Mouse (Mus musculus) hematopoietic stem cell, adult 5-6 weeks (primary cell): ENCODE measurements around the gene Myl7. TPM values are rescaled to one million over a fixed set of nuclear protein-coding genes. Genes with fewer than 3 reads are reported as not detected.
"Not testable (repeated sequence)": the region's sequence is repeated elsewhere in the genome, so short reads cannot be mapped to it uniquely, and the experiment has no call there.

Source experiments
- ATAC-seq, 2 experiments: fragments of 125-278 bp in 1 of 2; replicated peaks in 1 of 2; 2 replicates each; pipeline ENCODE4 v1.8.0; 2016 to 2017; ENCODE audit warnings: inconsistent platforms in 2 of 2, mild to moderate bottlenecking in 2 of 2, moderate number of reproducible peaks in 2 of 2, low read depth in 1 of 2, moderate TSS enrichment in 1 of 2; ENCODE audit not compliant: low FRiP score in 2 of 2, poor library complexity in 2 of 2, severe bottlenecking in 2 of 2, insufficient read depth in 1 of 2, low TSS enrichment in 1 of 2
- total RNA-seq: library from RNA; stranded (forward); fragments of 172-1452, 232-1000 nt; gene quantifications from 2 replicates; pipeline ENCODE4 v1.2.3, GENCODE M21; 2017

The Myl7 gene
- not detected in 2 replicates for total RNA-seq

DNA sequence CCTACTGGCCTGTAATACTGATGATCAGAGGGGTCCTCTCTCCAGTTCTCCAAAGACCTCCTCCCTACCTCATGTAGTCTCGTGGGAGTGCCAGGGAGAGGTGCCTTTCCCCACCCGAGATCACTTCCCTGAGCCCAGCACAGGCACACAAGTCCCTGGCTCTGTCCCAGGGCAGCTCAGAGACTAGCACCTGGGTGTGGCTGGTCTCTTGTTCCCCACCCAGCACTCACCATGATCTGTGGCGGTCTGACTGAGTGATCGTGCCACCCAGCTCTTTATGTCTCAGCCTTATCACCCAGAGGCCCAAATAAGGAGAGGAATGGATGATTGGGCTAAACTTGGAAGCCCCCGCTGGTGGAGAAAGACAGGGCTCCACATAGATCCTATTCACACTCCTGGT is at the start of gene Myl7:
TSS of gene Myl7 (minus strand) at position 252 of the 400 bp plus-strand sequence.
- no peak for ATAC-seq

DNA sequence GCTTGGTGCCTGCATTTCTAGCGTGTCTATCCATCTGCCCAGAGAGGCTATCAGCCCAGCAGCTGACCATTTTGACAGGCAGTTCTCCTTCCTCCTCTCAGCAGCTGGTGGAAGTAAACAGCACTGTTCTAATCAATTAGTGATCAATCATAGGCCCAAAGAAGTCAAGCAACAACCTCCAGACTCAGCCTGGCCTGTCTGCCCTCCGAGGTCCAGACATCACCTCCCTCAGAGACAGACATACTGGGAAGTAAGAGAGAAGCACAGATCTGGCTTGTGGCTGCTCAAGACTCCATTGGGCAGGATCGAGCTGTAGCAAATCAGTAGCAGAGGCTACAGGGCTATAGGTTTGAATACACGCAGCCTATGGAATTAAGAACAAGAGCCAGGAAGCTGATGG is 49.2 kb upstream of the Myl7 start:
- ATAC-seq = no peak

DNA sequence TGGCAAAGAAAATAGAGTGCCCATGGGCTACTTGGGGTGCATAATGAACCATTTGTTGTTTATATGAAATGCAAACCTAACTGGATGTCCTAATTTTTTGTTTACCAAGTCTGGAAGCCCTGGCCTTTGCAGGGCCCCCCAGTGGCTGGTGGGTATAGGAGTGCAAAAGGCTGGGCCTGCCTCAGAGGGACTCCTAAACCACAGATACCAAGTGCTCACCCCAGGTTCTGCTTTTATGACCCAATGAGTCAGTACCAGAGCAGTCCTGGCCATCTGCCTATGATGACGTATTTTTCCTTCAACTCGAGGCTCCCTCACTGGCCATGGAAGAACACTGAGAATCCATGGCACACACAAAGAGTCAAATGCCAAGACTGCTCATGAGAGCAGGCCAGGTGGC is 46.5 kb upstream of the Myl7 start:
- 0 out of 4 replicates have a peak, but pooled peaks of 1 of the 2 experiments have one; percentile 11 for ATAC-seq

DNA sequence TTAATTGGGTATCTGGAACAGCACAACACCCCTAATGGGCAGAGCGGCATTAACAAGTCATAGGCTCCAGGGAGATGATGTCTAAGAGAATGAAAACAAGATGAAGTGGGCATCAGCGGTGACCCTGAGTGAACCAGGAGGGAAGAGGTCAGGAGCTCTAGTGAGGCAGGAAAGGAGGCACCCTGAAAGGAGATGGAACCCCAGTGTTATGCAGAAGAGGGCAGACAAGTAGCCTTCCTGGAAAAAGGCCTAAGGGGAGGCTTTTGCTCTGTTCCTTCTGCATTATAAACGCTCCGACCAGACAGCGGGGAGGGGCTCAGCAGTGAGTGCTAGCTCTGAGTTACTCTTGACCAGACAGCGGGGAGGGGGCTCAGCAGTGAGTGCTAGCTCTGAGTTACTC is 44.4 kb upstream of the Myl7 start:
- no peak for ATAC-seq

DNA sequence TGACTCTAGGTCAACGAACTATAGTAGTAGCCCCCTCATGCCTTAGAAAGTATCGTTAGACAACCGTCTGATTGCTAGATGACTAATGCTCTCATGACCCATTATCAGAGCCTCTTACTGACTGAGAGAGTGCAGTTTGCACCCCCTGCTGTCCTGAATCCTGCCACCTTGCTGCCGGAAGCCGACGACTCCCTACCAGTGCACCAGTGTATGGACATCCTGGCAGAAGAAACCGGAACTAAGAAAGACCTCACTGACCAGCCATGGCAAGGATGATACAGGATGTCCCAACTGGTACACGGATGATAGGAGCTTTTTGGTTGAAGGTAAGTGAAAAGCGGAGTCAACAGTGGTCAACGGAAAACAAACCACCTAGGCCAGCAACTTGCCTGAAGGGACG is 35.9 kb upstream of the Myl7 start:
- ATAC-seq = not testable (repeated sequence)

DNA sequence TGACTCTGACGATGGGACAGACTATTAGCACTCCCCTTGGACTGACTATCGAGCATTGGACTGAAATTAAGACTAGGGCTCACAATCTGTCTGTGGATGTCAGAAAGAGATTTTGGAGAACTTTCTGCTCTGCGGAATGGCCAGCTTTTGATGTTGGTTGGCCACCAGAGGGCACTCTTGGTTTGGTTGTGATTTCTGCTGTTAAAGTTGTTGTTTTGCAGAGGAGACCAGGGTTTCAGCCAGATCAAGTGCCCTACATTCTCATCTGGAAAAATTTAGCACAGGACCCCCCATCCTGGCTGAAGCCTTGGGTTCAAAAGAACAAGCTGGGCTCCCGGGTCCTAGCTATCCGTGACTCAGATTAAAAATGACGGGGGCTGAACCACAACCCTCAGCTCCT is 33.4 kb upstream of the Myl7 start:
- not testable (repeated sequence) for ATAC-seq

DNA sequence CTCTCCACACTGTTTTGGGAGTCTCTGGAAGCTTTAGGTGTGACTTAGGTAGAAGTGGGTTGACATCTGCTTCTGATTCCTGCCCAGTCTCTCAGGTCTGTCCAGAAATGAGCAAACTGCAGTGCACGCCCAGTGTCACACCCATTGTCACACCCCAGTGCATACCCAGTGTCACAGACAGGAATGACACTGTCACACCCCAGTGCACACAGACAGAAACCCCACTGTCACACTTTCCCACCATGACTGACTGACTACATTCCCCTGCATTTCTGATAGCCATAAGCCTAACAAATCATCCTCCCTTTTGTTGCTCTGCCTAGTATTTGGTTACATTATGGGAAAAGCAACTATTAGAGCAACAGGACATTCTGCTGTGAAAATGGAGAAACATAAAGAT is 32.0 kb upstream of the Myl7 start:
- no peak for ATAC-seq

DNA sequence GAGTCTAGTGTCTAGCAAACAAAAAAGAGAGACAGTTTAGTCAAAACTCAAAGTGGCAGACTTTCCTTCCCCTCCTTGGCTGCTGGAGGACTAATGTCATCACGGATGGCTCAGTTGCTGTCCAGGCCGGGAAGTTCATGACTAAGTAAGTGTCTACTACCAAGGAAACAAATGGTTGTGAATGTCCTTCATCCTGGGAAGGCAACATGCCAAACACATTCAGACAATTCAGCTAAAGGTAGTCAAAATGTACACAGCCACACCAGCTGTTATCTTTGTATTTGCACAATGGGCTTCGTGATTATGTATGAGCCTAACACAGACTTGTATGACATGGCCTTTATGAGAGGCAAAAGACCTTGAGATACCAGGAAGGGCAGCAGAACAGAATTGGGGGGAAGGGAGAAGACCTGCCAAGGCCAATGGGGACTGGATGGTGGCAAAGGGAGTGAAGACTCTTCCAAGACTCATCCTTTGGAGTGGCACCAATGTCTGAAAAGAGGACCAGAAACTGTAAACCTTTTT is 28.2 kb upstream of the Myl7 start:
- ATAC-seq = no peak

DNA sequence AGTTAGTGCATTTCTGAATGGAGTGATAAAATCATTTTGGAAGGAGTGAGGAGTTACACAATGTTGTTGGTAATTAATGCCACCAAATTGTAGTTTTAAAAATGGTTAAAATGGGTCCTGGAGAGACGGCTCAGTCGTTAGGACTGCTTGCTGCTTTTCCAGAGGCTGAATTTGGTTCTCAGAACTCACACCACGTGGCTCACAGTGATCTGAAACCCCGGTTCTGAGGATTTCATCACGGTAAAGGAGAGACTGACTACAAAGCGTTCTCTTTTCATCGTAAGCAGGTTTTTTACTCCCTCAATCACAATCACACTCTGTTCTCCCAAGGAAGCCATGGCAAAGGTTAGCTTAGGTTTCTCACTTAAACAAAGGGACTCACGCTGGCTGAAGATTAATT is 26.1 kb upstream of the Myl7 start:
- ATAC-seq = no peak

DNA sequence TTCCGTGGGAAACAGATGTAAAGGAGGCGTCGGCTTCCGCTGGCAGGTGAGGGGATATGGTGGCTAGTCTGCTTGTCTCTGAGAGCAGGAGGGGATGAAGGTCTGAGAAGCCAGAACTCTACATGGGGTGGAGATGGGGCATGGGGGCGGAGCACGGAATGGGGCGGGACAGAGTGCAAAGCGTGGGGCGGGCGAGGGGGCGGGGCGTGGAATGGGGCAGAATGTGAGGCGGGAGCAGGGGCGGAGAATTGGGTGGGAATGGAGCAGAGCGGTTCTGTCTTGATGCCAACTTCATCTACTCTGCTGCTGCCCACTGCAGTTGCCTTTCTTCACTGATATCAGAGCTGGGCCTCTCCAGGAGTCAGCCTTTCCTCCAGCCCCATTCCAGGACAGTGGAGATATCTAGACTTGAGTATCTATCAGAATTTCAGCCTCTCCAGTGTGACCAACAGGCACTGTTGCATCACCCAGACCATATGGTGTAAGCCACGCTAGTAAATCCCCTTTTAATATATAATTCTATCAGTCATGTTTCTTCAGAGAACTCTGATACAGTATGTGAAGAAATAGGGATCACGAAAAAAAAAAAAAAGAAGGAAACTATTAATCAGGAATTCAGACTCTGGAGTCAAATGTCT is 21.9 kb upstream of the Myl7 start:
- peak; percentile 54 to 62 for ATAC-seq

DNA sequence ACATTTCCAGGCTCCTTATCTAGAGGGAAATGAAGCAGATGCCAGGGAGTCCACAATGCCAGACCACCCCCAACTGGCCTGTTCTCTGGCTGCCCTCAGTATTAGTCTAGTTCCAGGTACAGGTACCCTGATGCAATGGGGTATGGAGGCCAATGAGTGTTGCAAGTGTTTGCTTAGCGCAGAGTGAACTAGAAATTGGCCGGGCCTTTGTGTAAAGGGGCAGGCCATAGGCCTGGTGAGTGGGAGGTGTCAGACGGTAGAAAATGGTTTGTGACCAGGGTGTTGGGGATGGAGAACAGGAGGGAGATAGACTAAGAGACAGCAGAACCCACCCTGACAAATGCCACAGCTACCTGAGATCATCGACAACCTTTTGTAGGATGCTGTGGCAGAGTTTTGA is 21.0 kb upstream of the Myl7 start:
- ATAC-seq = no peak

DNA sequence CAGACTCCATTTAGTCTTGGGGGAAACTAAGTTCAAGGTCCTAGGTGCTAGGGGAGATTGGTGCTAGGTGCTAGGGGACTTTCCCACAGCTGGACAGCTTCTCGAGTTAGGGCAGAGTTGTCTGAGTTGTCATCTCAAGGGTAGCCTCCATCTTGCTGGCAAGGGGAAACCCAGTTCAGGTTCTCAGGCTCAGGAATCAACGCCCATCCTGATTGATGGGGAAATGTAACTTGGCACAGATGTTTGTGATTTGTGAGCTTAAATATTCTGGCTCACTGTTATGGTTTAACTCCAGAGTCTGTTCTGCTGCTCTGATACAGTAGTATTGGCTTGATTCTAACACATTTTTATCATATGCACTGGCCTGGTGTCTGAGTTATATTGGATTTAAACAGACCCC is 19.5 kb upstream of the Myl7 start:
- no peak for ATAC-seq

DNA sequence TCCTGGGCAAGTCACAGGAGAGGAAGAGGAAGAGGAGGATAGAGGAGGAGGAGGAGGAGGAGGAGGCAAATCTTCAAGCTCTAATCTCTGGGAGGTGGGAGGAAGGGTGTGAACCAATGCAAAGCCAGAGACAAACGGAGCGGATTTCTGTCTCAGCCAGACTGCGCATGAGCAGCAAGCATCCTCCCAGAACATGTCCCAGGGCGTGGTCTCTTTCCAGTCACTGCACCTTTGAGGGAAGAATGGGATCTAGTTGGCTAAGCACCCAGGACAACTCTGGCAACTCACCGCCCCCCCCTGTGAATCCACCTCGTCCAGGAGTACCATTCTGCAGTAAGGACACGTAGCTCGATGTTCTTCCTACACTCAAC is 17.6 kb upstream of the Myl7 start:
- no peak for ATAC-seq

DNA sequence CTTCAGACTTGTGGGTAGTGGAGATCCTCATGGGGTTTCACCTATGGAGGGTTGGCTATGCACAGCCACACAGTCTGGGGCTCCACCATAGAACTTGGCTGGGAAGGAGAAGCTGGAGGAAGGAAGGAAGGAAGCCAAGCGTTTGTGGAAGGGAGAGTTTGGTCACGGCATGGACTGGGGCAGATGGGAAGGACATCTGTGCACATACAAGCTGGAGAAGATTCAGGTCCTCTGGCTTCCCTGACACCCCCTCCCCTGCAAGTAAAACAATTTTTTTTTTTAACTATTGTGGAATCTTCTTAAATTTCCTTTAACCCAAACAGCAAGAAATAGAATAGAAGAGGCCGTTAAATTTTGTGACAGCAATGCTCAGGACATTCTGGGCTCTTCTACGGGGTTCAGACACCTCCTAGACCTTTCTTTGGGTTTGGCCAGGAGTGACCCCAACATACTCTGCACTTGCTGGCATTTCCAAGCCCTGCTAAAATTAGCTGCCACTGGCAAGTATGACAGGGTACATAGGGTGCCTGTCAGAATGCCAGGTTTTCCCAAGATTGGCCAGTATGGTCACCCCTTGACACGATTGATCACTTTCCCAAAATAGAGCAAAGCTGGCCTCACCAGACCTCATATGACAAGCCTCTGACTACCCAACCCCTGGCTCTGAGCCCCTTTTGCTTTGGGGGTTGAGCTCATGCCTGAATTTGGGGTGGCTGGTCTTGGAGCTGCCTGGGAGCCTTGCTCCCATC is 17.0 kb upstream of the Myl7 start:
- ATAC-seq = no peak

DNA sequence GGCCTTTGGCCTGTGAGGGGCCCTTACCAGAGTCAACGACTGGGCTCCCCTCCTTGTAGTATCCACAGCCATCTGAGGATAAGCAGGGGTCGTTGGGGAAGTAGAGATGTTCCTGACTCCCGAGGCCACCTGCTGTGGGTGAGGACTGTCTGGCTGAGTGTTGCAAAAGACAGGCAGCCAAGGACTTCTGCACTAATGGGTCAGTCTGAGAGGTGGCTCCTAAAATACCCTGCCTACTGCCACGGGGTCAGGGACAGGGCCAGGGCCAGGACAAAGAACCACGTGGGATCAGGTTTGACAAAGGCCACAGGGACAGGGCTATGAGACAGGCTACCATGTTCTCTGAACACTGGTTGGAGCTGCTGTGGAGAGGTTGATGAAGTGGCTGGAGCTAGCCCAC is 16.4 kb upstream of the Myl7 start:
- ATAC-seq = no peak

DNA sequence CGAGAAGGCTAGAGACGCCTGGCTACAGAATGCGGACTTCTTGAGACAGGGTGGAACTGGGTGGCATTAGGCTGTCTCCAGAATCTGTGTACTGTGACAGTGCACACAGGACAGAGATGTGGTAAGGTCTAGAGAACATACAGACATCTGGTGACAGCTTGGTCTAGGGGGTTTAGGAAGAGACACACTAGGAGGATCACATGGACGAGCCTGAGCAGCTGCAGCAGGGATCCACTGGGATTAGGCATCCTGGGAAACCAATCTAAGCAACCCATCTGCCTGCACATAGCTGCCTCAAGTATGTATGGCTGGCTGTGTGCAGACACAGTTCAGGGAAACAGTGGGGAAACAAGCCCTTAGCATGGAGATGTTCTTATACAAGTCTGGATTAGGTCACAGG is 15.4 kb upstream of the Myl7 start:
- ATAC-seq = no peak

DNA sequence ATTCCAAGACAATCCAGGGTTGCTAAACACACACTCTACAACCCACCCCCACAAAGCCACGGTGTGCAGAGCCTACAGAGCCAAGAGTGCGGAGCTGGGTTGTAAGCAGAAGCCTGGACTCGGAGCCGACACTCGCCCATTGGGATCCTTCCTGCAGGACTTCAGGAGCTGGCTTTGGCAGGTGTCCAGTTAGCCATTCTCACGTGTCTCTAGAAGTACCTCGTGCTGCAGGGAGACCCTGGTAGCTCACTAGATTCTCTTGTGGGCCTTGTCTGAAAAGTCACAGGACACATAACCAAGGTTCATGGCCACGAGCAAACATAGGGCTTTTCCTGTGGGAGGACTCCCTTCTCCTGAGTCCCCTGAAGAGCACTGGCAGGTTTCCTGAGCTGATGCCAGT is 14.7 kb upstream of the Myl7 start:
- ATAC-seq = no peak

DNA sequence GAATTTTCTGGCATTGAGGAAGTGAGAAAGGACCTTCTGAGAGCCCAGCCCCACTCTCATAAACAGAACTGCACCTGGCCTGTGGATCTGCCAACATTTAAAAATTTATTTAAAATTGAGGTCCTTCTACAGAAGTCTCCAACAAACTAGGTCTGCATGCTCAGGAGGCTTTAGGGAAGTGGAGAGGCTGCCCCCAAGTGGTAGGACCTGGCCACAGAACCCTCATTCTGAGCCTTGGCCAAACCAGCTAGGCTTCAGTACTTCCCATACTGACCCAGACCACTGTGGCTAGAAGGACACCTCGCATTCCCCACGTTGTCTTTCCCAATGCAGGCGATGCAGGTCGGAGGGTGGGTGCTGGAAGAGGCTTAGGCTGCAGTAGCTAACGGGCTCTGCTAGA is 14.1 kb upstream of the Myl7 start:
- ATAC-seq = peak; percentile 78 to 85

DNA sequence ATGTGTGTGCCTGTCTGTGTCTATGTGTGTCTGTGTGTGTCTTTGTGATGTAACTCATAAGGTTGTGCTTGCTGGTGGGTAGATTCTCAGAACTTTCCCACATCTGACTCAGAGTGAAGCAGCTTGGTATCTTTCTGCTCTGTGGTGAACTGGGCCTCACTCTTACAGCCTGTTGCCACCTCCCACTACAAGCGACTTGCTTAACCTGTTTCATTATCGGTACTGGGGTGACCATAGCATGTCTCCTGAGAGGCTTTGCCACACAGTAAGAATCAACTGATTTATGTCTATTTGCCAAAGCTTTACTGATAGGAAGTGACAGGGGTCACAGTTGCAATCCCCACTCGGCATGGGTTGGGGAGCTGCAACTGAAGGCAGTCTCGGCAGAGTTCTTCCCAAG is 10.1 kb upstream of the Myl7 start:
- no peak for ATAC-seq
